Mouse (Mus musculus): Measurements from ENCODE around the gene Mgat4a. TPM values are rescaled to one million over a fixed set of nuclear protein-coding genes. Genes with fewer than 3 reads are reported as not detected.

The Mgat4a gene
- total and polyA plus RNA-seq, 3 experiments, result 22.3 to 23.2 (median 22.9) TPM

- dilution Hi-C loops (cut with MboI; ENCODE audit: extremely low pct_ligation_motif_present, extremely low pct_unique_long_range_greater_than_20kb, low sequenced_read_pairs), result no loop called here
- peaks cover 5% of the 10 kb centered on the region for H3K9me3 ChIP-seq (replicated peaks; ENCODE audit: low read length)
- H3K27ac ChIP-seq (ENCODE audit: insufficient read depth, low read depth), result no peak overlapping the region
- peaks cover 16 to 35% of the 10 kb centered on the region in 2 experiments for H3K36me3 ChIP-seq (replicated peaks in 1 of 2; ENCODE audit: control insufficient read depth in 1 of 2, insufficient read depth in 1 of 2, low read length in 1 of 2)
- TF ChIP-seq ETS1 (conservative IDR thresholded peaks at IDR 0.05; ENCODE audit: low read depth, low read length) (no peak), USF1 (IDR thresholded peaks at IDR 0.05; ENCODE audit: low read depth, low read length) (no peak), KAT2A (IDR thresholded peaks at IDR 0.05; ENCODE audit: insufficient replicate concordance, low read length) (no peak), RCOR1 (conservative IDR thresholded peaks at IDR 0.05; ENCODE audit: low read depth, low read length) (no peak)
- DNase-seq (ENCODE audit: extremely low read depth), result no peak
- H3K4me1 ChIP-seq (ENCODE audit: control insufficient read depth in 1 of 2, insufficient read depth in 2 of 2), result peaks cover 9 to 52% of the 10 kb centered on the region in 2 experiments
- peaks cover 17% of the 10 kb centered on the region for H3K79me2 ChIP-seq (replicated peaks; ENCODE audit: control insufficient read depth, extremely low read depth, insufficient read depth, poor library complexity, severe bottlenecking)
- no peak overlapping the region for H3K9ac ChIP-seq (ENCODE audit: insufficient read depth, low read depth)
- no peak overlapping the region for H3K4me2 ChIP-seq (ENCODE audit: insufficient read depth, low read depth, poor library complexity, severe bottlenecking)
- no peaks in the 10 kb centered on the region for H3K27me3 ChIP-seq (replicated peaks)
- in situ Hi-C loops (cut with MboI; ENCODE audit: low pct_ligation_motif_present, low pct_unique_long_range_greater_than_20kb, low sequenced_read_pairs), result no loop called here
- H3K4me3 ChIP-seq (replicated peaks in 1 of 3; ENCODE audit: low read depth in 2 of 3, low read length in 2 of 3, poor library complexity in 1 of 3), result no peak overlapping the region
Observed at GRCm38 (mm10) chr1:37481331-37481730, 59.5 kb downstream of the Mgat4a start.

- in situ Hi-C loops (cut with MboI; ENCODE audit: low pct_ligation_motif_present, low pct_unique_long_range_greater_than_20kb, low sequenced_read_pairs), result no loop called here
- no peak for TF ChIP-seq GABPA (IDR thresholded peaks at IDR 0.05; ENCODE audit: insufficient replicate concordance, low read depth, low read length)
- TF ChIP-seq CTCF (conservative IDR thresholded peaks at IDR 0.05 in 1 of 2, IDR thresholded peaks at IDR 0.05 in 1 of 2; ENCODE audit: low read depth in 2 of 2, low read length in 2 of 2), result no peak
- TF ChIP-seq RAD21 (IDR thresholded peaks at IDR 0.05; ENCODE audit: low read depth, low read length), result no peak
- TF ChIP-seq CHD2 (IDR thresholded peaks at IDR 0.05; ENCODE audit: low read length), result no peak
- H3K27ac ChIP-seq (ENCODE audit: insufficient read depth, low read depth), result no peak overlapping the region
Observed at GRCm38 (mm10) chr1:37480731-37481130, 60.1 kb downstream of the Mgat4a start.

GRCm38 (mm10) chr1:37479759-37480158 is 61.1 kb downstream of the Mgat4a start:
- H3K27ac ChIP-seq (ENCODE audit: insufficient read depth, low read depth), result peak overlapping the region; percentile 31; the same call in 1 of the 2 replicates
- no peak overlapping the region for H3K4me3 ChIP-seq (replicated peaks in 1 of 3; ENCODE audit: low read depth in 2 of 3, low read length in 2 of 3, poor library complexity in 1 of 3)
- no peak for DNase-seq (ENCODE audit: extremely low read depth)
- no peak overlapping the region for H3K9ac ChIP-seq (ENCODE audit: insufficient read depth, low read depth)
- H3K27me3 ChIP-seq (replicated peaks), result no peaks in the 10 kb centered on the region
- in situ Hi-C loops (cut with MboI; ENCODE audit: low pct_ligation_motif_present, low pct_unique_long_range_greater_than_20kb, low sequenced_read_pairs) (no loop called here), dilution Hi-C loops (cut with MboI; ENCODE audit: extremely low pct_ligation_motif_present, extremely low pct_unique_long_range_greater_than_20kb, low sequenced_read_pairs) (no loop called here)
- peaks cover 24% of the 10 kb centered on the region for H3K79me2 ChIP-seq (replicated peaks; ENCODE audit: control insufficient read depth, extremely low read depth, insufficient read depth, poor library complexity, severe bottlenecking)
- H3K4me1 ChIP-seq (ENCODE audit: control insufficient read depth in 1 of 2, insufficient read depth in 2 of 2), result peaks cover 13 to 65% of the 10 kb centered on the region in 2 experiments
- TF ChIP-seq JUND (conservative IDR thresholded peaks at IDR 0.05; ENCODE audit: low read depth, low read length) (no peak), MYC (IDR thresholded peaks at IDR 0.05; ENCODE audit: low read depth, low read length) (no peak), GABPA (IDR thresholded peaks at IDR 0.05; ENCODE audit: insufficient replicate concordance, low read depth, low read length) (no peak), UBTF (IDR thresholded peaks at IDR 0.05; ENCODE audit: low read depth, low read length) (no peak), RAD21 (IDR thresholded peaks at IDR 0.05; ENCODE audit: low read depth, low read length) (no peak), ELF1 (IDR thresholded peaks at IDR 0.05; ENCODE audit: low read depth, low read length) (no peak)
- H3K4me2 ChIP-seq (ENCODE audit: insufficient read depth, low read depth, poor library complexity, severe bottlenecking), result no peak overlapping the region
- no peaks in the 10 kb centered on the region for H3K9me3 ChIP-seq (replicated peaks; ENCODE audit: low read length)
- H3K36me3 ChIP-seq (replicated peaks in 1 of 2; ENCODE audit: control insufficient read depth in 1 of 2, insufficient read depth in 1 of 2, low read length in 1 of 2), result peaks cover 10 to 28% of the 10 kb centered on the region in 2 experiments

More at GRCm38 (mm10) chr1:37480731-37481130, 60.1 kb downstream of the Mgat4a start:
- Histone ChIP-seq H3K4me1 (ENCODE audit: control insufficient read depth in 1 of 2, insufficient read depth in 2 of 2) (peaks cover 10 to 56% of the 10 kb centered on the region in 2 experiments), H3K4me2 (ENCODE audit: insufficient read depth, low read depth, poor library complexity, severe bottlenecking) (no peak overlapping the region), H3K4me3 (replicated peaks in 1 of 3; ENCODE audit: low read depth in 2 of 3, low read length in 2 of 3, poor library complexity in 1 of 3) (no peak overlapping the region), H3K27me3 (replicated peaks) (no peaks in the 10 kb centered on the region), H3K79me2 (replicated peaks; ENCODE audit: control insufficient read depth, extremely low read depth, insufficient read depth, poor library complexity, severe bottlenecking) (peaks cover 23% of the 10 kb centered on the region), H3K9me3 (replicated peaks; ENCODE audit: low read length) (peaks cover 3% of the 10 kb centered on the region), H3K9ac (ENCODE audit: insufficient read depth, low read depth) (no peak overlapping the region), H3K36me3 (replicated peaks in 1 of 2; ENCODE audit: control insufficient read depth in 1 of 2, insufficient read depth in 1 of 2, low read length in 1 of 2) (peaks cover 14 to 34% of the 10 kb centered on the region in 2 experiments)
- DNase-seq (ENCODE audit: extremely low read depth), result no peak
- dilution Hi-C loops (cut with MboI; ENCODE audit: extremely low pct_ligation_motif_present, extremely low pct_unique_long_range_greater_than_20kb, low sequenced_read_pairs), result no loop called here
